Mouse (Mus musculus) heart, adult 2 months (tissue): Measurements from ENCODE around the gene Prkar2a.

Experiments used
- CTCF ChIP-seq: fragments of 200-600 bp; IDR thresholded peaks from 2 replicates; pipeline ENCODE4 v1.8.1; 2022; ENCODE audit warnings: antibody characterized with exemption, mild to moderate bottlenecking, moderate library complexity
- EP300 ChIP-seq: fragments of 200-500 bp; IDR thresholded peaks from 2 replicates; pipeline ENCODE4 v1.6.1; 2011; ENCODE audit warnings: low read depth, low read length, control low read depth; ENCODE audit not compliant: insufficient read depth
- POLR2A ChIP-seq: fragments of 200-500 bp; IDR thresholded peaks from 2 replicates; pipeline ENCODE4 v1.6.1; 2011; ENCODE audit warnings: mild to moderate bottlenecking, low read depth, low read length, control low read depth; ENCODE audit not compliant: insufficient read depth

DNA sequence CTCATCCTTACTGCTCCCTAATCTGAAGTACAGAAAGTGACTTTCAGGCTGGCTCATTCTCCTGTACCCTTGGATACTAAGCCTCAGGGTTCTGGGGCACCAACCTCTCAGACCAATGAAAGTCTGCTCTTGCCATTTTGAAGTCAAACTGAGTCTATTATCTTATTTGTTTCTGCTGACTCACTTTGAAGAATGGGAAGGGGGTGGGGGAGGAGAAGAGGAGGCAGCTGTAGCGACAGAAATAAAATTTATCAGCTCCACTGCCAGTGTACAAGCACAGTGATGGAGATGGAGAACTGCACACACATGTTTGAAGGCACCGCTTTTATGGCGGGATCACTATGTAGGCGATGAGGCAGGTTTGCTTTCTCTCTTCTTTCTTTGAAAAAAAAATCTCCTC lies 88.2 kb downstream of the Prkar2a start:
- TF ChIP-seq CTCF (no peak), EP300 (no peak), POLR2A (no peak)
